Mouse (Mus musculus) kidney, postnatal 14 days (tissue): ENCODE results near the gene Gm20388.

ENCODE experiments used
- DNase-seq: peaks from one replicate; pipeline ENCODE4 v3.0.0; 2022; ENCODE audit warnings: mixed read lengths

The Gm20388 gene

DNA sequence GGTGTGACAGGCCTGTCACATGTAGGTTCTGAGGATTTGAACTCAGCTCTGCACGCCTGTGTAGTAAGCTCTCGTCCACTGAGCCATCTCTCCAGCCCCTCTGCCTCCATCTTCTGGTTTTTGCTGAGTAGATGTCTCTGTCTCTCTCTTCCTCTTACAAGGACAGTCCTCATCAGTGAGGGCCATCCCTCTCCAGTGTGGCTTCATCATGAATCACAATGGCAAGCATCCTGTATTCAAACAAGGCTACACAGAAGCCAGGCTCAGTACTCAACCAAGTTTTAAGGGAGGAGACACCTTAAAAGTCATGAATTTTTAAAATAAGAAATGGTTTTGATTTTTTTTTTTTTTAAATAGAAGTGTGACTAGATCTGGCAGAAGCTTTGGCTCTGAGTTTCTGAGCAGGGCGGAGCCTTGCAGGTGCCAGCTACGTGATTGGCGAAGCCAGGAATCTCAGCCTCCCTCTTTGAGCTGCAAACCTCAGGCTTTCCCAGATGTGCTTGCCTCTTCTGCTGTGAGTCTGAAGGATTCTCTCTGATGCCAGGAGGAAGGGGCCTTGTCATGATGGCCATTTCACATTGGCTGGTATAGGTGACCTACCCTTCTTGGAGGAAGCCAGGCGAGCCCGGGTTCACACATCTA lies 2206.2 kb downstream of the Gm20388 start:
- no peak for DNase-seq

DNA sequence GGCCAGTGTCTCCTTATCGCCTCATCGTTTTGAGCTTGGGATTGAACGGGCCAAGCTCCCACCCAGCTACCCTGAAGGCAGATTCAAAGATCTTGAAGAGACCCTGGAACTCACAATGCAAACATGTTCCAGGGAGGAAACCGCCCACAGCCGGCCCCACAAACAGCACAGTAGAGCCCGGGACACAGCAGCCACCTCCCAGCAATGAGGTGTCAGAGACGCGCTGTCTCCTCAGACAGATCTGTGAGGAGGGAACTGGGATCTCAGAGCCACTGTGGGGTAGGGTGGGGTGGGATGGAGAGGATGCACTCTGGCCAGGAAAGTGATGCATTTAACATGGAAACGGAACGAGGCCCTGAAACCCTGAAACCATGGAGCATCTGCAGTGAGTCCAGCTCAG lies 2207.5 kb downstream of the Gm20388 start:
- no peak for DNase-seq

DNA sequence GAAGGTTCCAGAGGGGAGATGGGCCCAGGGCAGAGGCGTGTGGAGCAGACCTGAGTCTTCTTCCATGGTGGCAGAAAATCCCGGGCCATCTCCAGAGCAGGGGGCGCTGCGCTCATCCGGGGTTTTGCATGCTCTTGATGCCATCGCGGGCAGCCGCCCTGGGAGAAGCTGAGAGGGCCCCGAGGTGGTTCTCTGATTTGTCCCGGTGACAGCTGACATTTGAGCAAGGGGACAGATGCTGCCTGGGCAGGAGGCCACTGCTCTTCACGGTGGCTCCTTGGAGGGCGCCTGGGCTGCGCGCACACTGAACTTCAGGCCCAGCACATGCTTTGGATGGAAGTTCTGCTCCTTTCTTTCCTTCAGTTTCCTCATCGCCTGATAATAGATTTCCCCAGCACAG lies 2207.9 kb downstream of the Gm20388 start:
- no peak for DNase-seq

DNA sequence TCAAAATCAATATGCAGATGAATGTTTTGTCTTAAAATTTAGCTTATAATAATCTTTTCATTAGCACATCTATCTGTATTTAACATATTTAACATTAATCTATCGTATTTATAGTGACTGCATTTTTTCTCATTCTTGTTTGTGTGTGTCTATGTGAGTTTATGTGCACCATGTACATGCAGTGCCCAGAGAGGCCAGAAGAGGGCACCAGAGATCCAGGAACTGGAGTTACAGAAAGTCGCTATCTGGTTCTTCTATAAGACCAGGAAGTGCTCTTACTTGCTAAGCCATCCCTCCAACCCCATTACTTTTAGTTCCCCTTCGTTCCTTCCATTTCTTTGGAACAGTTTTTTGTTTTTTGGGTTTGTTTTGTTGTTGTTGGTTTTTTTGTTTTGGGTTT lies 2213.7 kb downstream of the Gm20388 start:
- DNase-seq: no peak

DNA sequence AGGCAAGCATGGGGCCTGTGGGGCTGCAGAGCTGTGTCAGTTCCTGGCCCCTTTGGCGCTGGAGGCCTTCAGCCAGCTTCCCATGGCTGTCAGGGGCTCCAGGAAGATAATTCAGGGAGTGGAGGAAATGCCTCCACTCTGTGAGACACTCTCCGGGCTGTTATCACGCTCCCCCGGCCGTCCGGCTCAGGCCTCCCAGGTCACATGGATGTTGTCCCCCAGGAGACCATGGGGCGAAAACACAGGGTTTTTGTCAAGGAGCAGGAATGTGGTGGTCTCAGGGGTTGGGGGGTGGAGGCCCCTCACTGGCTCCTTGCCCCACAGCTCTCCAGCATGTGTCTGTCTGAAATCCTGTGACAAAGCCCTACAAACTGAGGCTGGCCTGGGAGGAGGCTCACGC lies 2216.0 kb downstream of the Gm20388 start:
- peak; percentile 18 for DNase-seq

DNA sequence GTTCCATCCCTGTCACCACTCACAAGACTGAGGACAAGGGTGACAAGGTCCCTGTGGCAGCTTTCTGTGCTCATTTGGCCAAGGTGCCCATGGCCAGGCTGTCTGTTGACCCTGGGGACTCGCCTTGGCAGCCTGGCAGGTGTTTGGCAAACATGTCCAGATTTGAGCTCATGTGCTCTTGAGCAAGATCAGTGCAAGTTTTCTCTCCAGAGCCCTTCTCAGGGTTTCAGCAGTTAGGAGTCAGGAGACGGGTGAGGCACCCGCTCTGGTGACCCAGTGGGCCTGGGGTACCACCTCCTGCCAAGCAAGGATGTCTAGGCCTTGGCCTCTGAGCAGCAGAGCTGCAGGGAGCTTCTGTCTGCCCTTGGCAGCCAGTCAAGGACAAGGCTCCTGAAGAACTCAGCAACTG lies 2223.5 kb downstream of the Gm20388 start:
- no peak for DNase-seq

DNA sequence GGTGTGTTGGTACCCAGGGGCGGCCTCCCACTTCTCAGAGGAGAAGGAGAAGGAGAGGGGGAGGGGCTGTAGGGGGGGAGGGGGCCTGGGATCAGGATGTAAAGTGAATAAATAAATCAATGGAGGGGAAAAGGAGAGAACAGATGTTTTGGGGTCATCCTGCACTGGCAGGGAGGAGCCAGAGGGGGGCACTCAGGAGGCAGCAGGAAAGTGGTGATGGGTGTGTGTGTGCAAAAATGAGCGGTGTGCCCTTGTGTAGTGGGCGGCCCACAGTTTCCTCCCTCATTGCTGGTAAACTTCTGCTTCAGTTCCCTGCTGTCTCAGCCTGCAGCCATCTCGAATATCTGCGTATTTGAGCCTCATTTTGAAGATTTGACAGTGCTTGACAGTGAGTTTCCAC lies 2224.9 kb downstream of the Gm20388 start:
- no peak for DNase-seq

GRCm38 (mm10) chr8:122139784-122140183 lies 2229.1 kb downstream of the Gm20388 start:
- DNase-seq: peak; percentile 82

- no peak for DNase-seq
Measured at GRCm38 (mm10) chr8:122140411-122140810, 2229.8 kb downstream of the Gm20388 start.

GRCm38 (mm10) chr8:122142428-122142827 lies 2231.8 kb downstream of the Gm20388 start:
- no peak for DNase-seq

DNA sequence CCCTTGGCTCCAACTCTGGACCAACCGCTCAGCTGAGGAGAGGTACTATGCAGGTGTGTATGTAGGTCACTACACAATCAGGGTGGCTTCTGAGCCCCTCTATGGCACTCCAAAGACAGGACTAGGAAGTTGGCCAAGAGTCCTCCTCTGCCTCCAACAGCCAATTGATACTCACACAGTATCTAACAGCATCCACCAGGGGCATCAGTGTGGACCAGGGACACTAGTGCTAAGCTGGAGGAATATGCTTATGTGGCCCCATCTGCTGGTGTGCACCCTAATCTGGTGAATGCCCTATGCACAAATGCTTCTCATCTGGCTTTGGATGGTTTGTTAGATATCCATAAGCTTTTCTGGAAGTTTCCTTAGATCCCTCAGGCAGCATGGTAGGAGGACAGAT lies 2232.6 kb downstream of the Gm20388 start:
- no peak for DNase-seq

DNA sequence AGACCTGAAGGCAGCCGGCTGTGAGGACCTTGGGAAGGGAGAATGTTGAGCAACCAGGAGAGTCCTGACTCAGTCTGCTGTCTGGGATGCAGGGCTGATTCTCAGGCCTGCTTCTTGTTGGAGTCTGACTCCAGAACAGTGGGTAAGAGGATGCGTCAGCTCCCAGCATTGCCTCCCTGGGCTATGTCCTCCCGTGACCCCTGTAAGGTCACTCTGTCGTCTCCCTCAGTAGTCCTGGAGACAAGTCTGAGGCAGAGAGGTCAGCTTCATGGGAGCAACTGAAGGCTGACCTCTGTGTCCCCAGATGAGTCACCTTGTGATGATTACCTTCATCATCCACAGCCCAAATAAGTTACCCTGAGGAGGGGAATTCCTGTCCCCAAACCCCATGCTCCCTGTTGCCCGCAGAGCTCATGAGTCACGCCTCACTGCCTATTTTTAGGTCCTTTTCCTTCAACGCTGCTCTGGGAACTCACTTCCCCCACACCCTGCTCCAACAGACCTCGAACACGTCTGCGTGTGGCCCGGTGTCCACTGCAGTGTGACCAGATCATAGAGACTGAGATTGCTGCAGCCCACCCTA lies 2234.2 kb downstream of the Gm20388 start:
- DNase-seq: no peak

GRCm38 (mm10) chr8:122149045-122149444 lies 2238.4 kb downstream of the Gm20388 start:
- DNase-seq: no peak

GRCm38 (mm10) chr8:122149606-122150005 lies 2239.0 kb downstream of the Gm20388 start:
- no peak for DNase-seq

GRCm38 (mm10) chr8:122151541-122151940 lies 2240.9 kb downstream of the Gm20388 start:
- no peak for DNase-seq

DNA sequence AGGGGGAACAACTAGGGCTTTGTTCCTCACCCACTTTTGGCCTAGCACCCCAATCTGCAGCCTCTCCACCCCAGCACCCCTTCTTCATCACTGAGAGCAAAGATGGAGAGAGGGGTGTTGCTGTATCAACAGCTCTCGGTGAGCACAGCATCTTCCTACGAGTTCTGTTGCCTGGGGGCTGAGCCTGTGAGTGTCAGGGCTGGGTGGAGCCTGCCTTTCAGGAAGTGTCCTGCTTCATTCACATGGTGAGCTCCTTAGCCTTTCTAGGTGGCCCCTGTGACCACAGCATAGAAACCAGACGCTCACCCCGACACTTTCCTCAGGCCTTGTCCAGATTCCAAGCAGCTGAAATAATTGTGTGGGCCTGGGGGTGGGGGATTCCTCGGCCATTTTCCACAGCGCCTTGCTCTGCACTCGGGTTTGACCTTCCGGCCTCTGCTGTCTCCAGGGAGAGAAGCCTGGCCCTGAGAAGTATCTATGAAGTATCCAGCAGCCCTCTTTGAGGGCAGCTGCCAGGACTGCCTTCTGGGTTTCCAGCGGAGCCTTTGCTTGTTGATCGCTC lies 2244.5 kb downstream of the Gm20388 start:
- peak; percentile 37 for DNase-seq

- DNase-seq: no peak
Measured at GRCm38 (mm10) chr8:122155964-122156363, 2245.3 kb downstream of the Gm20388 start.

GRCm38 (mm10) chr8:122157689-122158088 lies 2247.0 kb downstream of the Gm20388 start:
- no peak for DNase-seq

GRCm38 (mm10) chr8:122160165-122160564 lies 2249.5 kb downstream of the Gm20388 start:
- DNase-seq: no peak

DNA sequence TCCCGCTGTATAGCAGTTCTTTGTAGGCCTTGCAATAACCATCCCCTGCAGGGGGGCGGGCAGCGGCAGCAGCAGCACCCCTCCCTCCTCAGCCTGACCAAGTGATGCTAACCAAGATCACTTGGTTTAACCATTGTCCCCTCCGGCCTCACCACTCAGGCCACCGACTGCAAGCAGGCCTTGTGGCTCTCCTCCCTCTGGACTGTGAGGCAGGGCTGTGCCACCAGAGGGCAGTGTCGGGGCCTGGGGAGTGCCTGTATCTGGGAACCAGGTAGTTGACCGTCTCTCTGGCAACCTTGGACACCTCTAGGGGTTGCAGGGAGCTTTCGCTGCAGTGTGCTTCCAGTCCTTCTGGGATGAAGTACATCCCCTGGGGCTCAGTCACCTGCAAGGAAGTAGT lies 2252.4 kb downstream of the Gm20388 start:
- peak; percentile 74 for DNase-seq

DNA sequence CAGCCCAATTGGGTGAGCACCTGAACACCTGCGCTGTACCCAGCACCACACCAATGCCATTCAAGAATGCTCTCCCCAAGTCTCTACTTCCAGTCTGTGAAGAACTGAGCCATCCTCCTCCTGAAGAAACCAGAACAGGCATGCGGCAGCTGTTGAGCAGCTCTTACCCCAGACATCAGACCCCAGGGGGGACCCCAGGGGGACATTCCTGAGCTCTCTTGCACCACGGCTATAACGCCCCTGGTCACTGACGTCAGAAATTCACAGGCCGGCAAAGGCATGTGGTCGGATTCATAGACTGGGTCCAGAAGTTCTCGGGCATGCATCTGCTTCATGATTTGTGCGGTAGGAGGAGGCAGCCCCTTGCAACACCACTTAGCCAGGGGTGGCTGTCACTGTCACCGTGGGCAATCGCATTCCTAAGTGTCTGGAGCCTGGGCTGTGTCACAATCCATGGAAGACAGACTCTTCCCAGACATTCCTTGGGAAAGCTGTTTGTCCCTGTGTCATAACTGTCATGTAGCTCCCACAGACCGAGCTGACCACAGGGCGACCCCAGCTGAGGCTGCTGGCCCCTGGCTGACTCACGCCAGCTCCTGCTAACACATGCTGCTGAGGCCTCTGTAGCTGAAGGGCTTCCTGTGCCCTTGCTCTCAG lies 2256.7 kb downstream of the Gm20388 start:
- peak; percentile 41 for DNase-seq

- DNase-seq: no peak
Measured at GRCm38 (mm10) chr8:122169446-122169845, 2258.8 kb downstream of the Gm20388 start.

DNA sequence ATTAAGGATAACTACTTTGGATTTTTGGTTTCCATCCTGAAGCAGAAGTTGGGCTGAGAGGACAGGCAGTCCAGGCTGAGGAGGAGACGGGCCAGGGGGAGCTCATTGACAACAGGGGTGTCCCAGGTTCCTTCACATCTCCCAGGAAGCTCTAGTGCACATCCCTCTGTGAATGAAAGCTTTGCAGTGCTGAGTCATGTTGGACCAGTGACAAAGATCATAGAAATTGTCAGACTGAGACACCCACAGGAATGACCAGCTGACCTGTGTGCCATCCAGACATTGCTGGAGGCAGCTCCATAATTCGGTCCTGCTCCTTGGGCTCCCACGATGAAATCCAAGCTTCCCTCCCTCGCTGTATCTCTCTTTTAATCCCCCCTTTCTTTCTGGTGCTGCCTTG lies 2261.2 kb downstream of the Gm20388 start:
- DNase-seq: no peak
